Mouse (Mus musculus) thymus, adult 2 months (tissue): Measurements from ENCODE around the gene Pax6.

Experiments used
- CTCF ChIP-seq: fragments of 200-500 bp; IDR thresholded peaks from 2 replicates; pipeline ENCODE4 v1.5.1; 2012; ENCODE audit warnings: mild to moderate bottlenecking, control low read depth, low read length, moderate library complexity, borderline replicate concordance; ENCODE audit not compliant: control insufficient read depth, poor library complexity, insufficient read depth; ENCODE audit errors: extremely low read depth
- POLR2A ChIP-seq: fragments of 200-500 bp; IDR thresholded peaks from 2 replicates; pipeline ENCODE4 v1.6.1; 2012; ENCODE audit warnings: mild to moderate bottlenecking, low read length, control low read depth, moderate library complexity; ENCODE audit not compliant: control insufficient read depth, poor library complexity, insufficient read depth; ENCODE audit errors: extremely low read depth

DNA sequence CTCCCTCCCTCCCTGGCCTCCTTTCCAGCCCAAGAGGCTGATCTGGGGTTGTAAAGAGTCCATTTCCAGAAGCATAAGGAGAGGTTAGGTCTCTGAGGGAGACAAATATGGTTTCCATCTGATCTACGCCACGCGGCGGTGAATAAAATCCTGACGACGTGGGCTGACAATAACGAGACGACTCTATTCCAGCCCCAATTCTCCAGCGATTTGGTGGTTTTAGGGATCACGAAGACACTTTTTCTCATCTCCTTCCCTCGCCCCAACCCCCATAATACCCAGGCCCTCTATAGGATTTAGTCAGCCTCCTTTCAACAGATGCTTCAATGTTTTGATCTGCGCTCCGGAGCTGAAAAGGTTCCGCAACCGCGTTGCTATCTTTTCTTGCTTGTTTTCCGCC lies 19.3 kb downstream of the Pax6 start:
- no peak for TF ChIP-seq POLR2A
- TF ChIP-seq CTCF = no peak
